Mouse (Mus musculus) c-Kit-positive CD71-positive TER-119-positive erythroid progenitor cells, embryonic 14.5 days (primary cell): ENCODE measurements around the gene Gm8362.
"Not testable (repeated sequence)": the region's sequence is repeated elsewhere in the genome, so short reads cannot be mapped to it uniquely, and the experiment has no call there.

Source experiments
- DNase-seq: peaks from one replicate; pipeline ENCODE4 v3.0.0-alpha.2; 2013; ENCODE audit warnings: low spot score

Gm8362 gene

GRCm38 (mm10) chr14:6774311-6774710 is at the start of gene Gm8362:
Gene Gm8362 (minus strand): TSS chr14:6774411.
- not testable (repeated sequence) for DNase-seq

DNA sequence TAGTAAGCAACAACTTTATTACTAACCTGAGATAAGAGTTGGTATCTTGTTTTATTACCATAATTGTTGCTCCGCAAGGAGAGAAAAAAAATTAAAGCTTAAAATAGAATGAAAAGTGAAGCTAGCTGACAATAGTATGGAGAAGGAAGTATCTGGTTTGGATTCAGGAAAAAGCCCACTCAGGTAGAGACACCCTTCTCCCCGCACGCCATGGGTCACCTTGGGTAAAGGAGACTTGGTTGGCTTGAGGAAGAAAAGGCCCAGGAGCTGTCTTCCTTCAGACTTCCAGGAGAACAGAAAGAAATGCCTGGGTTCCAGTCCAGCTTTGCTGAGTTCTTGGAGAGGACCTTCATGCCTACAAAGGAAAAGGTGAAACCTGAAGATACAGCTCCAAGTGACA is 49.1 kb upstream of the Gm8362 start:
- not testable (repeated sequence) for DNase-seq

- DNase-seq = not testable (repeated sequence)
Observed at GRCm38 (mm10) chr14:6757231-6757536, 17.0 kb downstream of the Gm8362 start.

- DNase-seq = not testable (repeated sequence)
Observed at GRCm38 (mm10) chr14:6756384-6757230, 17.6 kb downstream of the Gm8362 start.

- not testable (repeated sequence) for DNase-seq
Observed at GRCm38 (mm10) chr14:6742232-6742631, 32.0 kb downstream of the Gm8362 start, which contains the start of gene Gm3636. Gene Gm3636 (minus strand): TSS chr14:6742332.

DNA sequence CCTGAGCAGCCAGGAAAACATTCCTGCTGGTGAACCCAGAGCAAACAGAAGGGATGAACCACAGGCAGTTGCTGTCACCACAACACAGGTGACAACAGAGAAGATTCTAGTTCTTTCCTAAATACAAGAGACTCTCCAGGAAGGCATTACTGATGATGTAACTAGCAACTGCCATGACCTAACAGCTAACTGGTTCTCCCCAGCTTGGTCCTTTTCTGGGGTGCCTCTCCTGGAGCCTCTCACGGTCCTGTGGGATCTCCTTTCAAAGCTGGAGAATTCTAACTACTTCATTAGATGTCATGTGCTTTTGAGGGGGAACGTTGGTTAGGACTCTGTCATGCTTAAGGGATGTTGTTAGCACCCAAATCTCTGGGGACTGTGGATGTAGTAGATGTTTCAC is 54.1 kb downstream of the Gm8362 start, which contains the start of gene Gm8050:
Gene Gm8050 (minus strand): TSS at position 101 of the 400 bp plus-strand sequence.
- not testable (repeated sequence) for DNase-seq
